Mouse (Mus musculus) naive thymus-derived CD4-positive, alpha-beta T cell, adult 2 months (primary cell): Measurements from ENCODE around the gene Zfp622.
"Not testable (repeated sequence)": the region's sequence is repeated elsewhere in the genome, so short reads cannot be mapped to it uniquely, and the experiment has no call there.

Experiments used
- DNase-seq: peaks from one replicate; pipeline ENCODE4 v3.0.0-alpha.2; 2011; ENCODE audit warnings: low read depth

Zfp622 gene

DNA sequence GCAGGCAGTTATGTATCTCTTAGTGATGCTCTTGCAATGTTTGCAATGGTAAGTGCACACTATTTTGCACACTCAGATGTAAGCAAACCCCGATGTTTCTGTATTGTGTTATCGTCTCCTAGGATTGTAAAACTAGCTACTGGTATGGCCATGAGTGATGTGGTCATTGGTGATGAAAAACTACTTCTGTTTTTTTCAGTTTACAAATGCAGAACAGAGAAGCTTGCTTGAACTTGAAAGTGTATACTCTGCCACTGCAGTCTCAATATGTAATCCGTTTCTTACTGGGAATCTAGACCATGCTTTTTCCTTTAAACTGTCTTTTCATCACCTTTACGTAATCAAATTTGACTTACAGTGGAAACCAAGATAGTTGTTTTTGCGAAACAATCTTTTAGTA is 11.4 kb upstream of the Zfp622 start:
- DNase-seq = no peak

DNA sequence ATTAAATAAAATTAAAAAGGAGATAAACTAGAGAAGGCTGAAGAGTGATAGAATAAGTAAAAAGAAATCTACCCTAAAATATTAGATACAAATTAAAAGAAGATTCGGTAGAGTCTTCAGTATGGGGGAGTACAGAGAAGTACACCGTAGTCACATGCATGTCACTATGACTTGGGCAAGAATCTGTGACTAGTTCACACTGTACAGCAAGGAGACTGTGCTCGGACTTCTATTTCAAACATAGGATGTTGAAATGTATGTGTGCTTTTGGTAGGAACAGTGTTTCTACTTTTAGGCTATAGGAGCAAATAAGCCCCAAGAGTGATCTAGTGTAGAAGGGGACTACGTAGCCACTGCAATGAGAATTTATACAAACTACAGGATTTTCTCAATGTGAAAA is 9.8 kb upstream of the Zfp622 start:
- DNase-seq = no peak

DNA sequence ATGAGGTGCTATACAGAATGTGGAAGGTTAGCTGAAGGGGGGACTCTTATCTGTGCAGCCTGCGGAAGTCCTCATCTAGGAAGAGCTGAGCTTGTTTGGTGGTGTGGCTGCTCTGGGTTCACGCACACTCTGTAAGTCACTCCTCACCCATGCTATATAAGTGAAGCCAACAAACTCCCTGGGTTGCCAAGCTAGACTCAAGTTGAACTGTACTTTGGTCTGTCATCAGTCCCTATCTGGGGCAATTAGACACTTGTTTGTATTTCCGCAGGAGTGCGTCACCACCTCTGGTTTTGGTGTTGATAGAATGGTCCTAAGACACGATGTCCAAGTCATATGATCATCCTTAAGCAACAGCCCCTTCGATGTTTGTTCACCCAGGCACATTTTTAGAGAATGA is 8.4 kb upstream of the Zfp622 start:
- DNase-seq = no peak

DNA sequence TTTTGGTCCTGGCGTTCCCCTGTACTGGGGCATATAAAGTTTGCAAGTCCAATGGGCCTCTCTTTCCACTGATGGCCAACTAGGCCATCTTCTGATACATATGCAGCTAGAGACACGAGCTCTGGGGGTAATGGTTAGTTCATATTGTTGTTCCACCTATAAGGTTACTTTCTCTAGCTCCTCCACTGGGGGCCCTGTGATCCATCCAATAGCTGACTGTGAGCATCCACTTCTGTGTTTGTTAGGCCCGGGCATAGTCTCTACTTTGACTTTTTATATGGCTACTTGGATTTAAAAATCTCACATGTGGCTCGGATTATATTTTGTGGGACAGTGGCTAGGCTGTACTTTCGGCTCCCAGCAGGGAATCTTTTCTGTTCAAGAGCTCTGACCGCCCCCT is 552 bp upstream of the Zfp622 start:
- DNase-seq = not testable (repeated sequence)

DNA sequence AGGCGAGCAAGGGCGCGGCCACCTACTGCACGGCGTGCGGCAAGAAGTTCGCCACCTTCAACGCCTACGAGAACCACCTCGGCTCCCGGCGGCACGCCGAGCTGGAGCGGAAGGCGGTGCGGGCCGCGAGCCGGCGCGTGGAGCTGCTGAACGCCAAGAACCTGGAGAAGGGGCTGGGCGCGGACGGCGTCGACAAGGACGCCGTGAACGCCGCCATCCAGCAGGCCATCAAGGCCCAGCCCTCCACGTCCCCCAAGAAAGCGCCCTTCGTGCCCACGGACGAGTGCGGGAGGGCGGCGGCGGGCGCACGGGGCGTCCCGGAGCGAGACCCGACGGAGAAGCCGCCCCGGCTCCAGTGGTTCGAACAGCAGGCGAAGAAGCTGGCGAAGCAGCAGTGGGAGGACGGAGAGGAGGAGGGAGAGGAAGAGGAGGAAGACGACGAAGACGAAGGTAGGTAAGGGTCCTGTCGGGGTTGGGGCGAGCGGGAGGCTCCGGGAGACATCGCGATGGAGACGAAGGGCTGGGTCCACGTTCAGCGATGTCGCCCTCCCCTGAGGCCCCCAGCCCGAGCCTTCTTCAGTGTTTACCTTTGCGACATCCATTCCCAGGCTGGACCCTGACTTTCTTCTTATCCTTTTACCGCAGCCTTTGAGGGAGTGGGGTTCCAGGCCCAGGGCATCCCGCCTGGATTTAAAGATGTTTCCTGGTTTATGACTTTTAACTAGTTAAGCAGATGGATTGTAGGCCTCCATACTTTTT is 747 bp downstream of the Zfp622 start:
- DNase-seq = no peak

DNA sequence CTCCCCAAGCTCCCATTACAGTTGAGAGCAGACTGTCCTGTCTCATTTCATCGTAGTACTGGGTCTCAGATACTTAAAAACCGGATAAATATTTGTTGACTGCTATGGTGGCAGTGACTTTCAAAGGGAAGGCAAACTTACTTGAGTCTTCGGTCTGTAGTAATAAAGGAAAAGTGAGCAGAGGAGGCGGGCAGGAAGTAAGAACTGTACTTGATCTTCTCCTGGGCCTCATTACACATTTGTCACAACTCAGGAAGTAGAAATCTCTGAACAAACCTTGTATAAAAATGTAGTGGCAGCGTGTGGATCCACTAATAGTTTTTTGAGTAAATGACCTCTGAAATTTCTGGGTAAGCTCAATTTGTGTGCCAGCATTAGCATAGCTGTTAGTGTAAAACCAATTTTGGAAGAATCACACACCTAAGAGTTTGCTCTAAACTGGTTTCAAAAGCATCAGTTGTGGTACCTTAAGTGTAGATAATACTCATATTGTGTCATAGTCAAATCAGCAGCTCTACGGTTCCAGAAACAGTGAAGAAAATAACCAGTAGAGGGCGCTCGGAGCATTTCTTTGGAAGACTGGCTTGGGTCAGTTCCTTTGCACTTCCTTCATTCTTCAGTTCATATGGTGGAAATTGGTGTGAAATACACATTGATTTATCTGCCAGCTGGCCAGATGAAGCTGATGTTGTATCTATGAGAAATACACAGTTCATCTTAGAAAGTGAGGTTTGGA is 9.0 kb downstream of the Zfp622 start:
- DNase-seq = peak; percentile 74

DNA sequence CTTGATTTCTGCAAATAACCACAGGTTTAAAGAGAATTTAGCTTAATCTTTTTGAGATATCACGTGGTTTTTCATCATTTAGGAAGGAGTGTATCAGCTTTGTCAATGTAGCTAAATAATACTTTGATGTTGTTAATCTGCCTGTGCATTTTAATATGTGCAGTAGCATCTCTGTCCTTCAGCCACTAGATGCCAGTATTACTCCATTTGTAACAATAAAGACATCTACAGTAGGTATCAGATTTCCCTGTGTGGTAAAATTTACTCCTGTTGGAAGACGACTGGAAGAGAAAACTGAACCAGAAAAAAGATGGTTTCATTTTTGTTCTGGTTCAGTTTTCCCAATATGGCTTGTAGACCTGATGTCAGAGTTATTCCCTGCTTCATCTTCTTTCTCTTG is 11.4 kb downstream of the Zfp622 start:
- peak; percentile 28 for DNase-seq

DNA sequence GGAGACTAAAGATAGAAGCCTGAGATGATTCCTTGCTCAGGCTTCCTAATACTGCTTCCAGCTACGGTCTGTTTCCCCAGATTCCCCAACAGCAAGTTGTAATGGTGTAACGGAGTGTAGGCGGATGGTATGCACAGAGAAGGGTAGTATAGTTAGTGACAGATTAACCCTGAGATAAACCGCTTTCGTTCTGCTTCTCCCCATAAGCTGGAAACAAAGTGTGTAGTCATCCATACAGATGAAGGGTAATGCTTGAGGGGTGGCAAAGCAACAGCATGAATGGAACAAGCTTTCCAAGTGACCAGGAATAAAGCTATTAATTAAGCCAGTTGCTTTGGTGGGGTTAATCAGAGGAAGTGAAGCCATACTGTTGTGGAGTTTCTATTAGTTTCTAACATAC is 15.4 kb downstream of the Zfp622 start:
- DNase-seq = not testable (repeated sequence)

DNA sequence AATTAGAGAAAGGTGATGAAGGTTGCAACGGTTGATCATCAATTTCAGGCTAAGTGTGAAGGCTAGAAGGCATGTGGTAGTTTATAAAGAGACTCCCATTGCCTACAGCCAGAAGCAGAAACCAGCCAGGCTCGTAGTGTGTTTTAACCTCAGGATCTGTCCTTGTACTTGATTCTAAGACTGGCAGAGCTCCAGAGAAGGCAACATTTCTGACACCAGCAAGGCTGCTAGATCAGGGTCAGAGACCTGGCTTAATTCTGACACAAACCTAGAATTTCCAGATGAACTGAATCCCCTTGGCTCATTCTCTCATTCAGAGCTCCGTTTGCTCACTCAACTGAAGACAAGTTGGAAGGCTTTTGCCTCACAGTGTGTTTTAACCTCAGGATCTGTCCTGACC is 24.5 kb downstream of the Zfp622 start:
- no peak for DNase-seq

DNA sequence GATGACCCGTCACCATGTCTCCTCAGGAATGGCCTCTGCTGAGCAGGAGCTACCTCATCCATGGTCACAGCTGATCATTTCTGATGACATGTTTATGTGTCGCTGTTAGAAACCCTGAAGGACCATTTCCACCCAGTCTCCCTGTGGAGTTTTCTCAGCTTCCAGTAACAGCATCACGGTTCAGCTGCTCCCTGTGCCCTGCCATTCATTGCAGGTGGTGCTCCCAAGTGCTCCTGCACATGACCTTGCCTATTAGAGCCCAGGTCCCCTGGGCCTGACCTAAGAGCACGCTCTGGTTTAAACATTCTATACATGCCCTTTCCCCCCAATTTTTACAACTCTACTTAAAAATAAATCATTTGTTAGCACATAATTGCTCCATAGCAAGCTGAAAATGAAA is 28.7 kb downstream of the Zfp622 start:
- DNase-seq = no peak

DNA sequence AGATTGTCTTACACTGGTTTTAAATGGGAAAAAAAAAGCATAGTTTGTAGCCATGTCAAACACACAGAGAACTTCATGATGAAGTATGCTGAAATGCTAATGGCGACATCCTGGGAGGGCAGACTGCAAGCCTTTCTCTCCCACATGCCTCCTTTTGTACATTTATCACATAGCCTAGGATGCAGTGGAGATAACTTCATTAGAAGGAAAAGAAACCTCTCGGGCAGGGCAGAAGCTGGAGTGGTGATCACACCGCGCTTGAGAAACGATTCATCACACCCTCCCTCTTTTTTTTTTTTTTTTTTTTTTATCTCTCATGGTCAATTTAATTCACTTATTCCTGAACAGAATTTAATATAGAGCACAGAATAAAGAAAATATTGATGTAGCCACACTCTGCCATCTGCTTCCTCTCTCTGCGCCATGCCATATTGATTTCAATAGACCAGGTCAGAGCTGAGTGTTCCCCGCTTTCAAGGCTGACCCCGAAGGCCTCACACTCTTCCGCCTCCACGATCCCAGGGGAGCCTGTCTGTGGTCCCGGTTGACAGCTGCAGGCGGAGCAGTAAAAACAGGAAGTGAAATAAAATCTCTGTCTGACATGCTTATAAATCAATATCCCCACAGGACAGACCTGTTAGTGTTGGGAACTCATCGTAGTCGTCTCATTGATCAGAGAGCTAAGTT is 32.0 kb downstream of the Zfp622 start:
- no peak for DNase-seq

DNA sequence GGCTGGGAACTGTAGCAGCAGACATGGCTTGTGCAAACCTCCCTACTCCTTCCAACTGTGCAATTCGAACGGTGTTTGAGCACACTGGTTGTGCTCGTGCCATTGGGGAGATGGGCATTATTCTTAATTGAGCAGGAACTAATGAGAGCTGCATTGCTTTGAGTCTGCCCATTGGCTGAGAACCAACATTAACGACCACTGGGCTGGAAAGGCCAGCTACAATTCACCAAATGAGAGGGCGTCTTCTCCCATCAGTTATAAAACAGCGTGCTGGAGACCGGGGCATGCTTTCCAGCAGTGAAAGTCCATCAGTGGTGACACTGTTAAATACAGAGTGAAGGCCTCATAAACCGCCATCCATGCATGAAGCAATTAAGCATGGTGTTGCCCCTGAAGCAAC is 37.6 kb downstream of the Zfp622 start:
- no peak for DNase-seq

DNA sequence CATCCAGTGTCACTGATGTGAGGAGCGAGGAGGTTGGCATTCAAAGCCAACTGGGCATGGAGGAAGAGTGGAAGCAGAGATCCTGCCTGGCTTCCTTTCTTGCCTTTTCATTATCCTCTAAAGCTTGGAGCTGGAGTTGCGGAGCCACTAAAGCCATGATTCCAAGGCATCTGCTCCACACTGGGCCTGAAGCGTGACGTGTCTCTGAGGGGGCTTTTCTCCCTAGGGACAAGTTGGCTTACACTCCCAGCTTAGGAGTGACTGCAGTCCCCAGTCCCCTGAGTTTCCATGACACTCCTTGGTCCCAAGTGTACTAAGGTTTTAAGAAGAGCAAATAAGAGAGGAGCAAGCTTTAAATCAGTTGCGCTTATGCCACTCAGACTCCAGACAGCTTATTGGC is 38.5 kb downstream of the Zfp622 start:
- no peak for DNase-seq

DNA sequence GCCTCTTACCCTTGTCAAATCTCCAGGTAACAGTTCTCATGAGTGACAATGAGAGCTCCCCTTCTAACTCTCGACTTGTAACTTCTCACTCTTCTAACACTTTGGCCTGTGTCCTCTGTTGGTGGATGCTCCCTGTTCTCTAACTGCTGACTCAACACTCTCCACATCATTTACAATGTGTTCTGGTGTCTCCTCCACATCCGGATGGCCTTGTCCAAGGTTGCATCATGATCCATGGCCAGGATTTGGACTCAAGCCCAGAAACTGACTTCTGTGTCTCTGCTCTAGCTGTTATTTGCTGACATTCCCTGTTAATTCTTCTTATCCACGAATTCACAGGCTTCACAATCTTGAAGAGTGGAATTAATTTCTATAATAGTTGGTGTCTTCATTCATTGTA is 47.5 kb downstream of the Zfp622 start:
- DNase-seq = no peak

DNA sequence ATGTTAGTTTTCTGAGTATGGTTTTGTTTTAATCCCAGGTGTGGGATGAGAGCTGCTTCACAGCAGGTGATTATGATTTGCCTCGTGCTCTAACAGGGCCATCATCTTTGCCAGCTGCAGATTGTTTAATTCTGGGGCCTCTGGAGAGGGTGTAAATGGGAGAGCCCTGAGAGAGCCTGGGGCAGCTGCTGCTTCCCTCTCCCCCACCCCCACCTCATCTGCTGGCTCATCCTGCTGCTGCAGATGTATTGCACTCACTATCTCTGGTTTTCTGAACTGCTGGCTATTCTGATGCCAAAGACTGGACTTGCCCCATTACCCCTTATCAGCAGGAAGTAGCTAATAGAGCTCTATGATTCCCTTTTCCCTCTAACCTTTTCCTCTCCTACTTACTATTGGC is 56.4 kb downstream of the Zfp622 start:
- no peak for DNase-seq

DNA sequence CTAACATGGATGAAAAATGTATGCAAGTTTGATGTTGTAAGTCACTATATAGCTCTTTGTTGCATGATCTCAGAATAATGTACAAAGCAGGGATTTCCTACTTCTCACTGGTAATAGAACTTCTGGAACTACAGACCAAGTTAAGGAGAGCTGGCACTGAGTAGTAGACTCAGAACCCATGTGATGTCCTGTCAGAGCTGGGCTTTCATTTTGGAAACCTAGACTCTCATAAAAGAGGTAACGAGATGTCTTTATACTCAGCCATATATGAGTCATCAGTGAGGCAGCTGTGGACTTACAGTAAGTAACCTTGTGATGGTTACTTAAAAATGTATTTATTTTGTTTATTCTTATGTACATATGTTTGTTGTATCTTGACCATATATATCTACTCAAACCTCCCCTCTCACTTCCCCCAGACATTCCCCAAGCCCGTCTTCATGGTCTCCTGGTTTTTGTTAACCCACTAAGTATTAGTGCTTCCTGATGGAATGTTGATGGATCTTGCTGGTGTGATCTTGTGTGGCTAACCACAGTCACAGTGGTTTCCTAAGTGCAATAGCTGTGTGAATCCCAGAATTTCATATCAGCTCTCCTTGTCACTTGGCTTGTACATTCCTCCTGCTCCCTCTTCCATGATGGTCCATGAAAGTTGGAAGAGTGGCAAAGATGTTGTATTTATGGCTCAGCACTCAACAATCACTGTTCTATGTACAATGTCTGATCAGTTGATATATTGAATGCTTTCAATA is 57.2 kb downstream of the Zfp622 start:
- DNase-seq = no peak
